Mouse (Mus musculus) adipocyte (in vitro differentiated cells): ENCODE results near the gene Atp6v0a2.
"Not testable (repeated sequence)": the region's sequence is repeated elsewhere in the genome, so short reads cannot be mapped to it uniquely, and the experiment has no call there.

Experiments
- DNase-seq: peaks from one replicate; pipeline ENCODE4 v3.0.0-alpha.2; 2016; ENCODE audit warnings: low spot score

Gene Atp6v0a2

DNA sequence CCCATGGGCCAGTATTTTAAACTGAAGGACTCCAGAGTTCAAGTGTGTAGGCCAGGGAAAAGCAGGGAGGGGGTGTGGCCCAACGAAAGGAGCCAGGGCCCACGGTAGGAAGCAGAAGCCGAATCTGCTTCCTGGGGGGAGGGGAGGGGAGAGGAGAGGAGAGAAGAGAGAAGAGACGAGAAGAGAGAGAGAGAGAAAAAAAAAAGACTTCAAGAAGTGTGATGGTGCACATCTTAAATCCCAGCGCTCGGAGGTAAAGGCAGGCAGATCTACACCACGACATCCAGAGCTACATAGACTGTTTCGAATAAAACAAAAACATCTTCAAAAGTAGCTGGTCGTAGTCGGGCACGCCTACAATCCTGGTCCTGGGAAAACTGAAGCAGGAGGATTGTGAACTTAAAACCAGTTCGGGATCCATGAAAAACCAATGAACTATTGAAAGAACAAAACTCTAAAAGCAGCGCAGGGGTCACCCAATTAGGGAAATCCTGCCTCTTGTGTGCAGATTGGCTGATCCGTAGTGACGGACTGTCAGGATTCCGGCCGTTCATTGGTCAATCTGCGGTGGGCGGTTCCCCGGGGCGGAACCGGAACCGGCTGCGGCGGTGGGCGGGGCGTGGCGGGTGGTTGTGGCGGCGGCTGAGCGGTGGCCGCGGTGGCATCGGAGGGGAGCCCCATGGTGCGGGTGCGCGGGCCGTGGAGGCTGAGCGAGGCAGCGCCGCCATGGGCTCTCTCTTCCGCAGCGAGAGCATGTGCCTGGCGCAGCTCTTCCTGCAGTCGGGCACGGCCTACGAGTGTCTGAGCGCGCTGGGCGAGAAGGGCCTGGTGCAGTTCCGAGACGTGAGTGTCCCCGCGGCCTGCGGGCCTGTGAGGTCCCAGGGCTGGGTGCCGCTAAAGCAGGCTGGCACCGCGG is at the start of gene Atp6v0a2:
TSS of gene Atp6v0a2 (plus strand) at position 129 of the 916 bp plus-strand sequence.
- peak; percentile 92 for DNase-seq

DNA sequence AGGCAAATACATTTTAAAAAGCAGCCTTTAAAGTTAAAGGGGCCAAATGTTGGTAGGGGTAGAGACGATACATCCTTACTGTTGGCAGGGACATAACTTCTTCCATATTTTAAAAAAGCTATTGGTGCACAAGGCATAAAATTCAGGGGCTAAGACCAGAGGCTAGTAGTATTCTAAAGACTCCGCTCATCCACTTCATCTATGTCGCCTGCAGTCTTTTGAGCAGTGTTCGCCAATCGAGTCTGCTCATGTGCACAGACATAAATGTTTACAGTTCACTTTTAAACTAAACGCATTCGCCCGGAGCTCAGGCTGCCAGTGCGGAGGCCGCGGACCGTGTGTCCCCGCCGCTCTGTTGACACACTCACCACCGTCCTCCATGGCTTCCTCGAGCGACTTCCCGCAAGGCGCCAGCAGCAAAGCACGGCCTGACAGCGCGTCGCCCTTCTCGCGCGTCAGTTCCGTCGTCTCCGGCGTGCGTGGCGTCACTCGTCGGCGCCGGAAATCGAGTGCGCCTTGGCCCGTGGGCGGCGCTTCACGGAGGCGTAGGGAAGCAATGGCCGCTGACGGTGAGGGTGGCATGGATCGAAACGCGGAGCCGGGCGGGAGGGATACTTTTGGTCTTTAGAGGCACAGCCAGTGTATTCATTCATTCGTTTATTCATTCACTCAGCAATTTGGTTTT is 49.6 kb upstream of the Atp6v0a2 start, which contains the start of the genes Eif2b1 and Gtf2h3:
TSS of gene Eif2b1 (minus strand) at position 499 of the 685 bp plus-strand sequence.
TSS of gene Gtf2h3 (plus strand) at position 508 of the 685 bp plus-strand sequence.
- peak; percentile 91 for DNase-seq

DNA sequence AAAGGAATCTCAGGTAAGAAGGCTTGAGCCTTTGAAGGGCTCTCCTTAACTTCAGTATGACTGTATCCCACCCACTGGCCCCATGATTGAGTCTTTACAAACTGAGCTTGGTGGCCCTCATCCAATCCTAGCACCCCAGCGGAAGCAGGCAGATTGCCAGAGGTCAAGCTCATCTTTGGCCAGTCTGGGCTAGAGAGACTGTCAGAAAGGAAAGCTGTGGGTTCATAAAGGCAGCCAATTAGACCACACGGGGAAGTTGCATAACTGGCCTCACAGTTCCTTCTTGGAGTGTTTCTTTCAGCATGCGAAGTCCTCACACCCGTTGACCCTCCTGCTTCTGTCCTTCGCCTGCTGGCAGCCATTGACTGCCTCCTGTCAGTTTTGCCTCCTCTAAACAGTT is 45.9 kb upstream of the Atp6v0a2 start:
- DNase-seq: peak; percentile 62

DNA sequence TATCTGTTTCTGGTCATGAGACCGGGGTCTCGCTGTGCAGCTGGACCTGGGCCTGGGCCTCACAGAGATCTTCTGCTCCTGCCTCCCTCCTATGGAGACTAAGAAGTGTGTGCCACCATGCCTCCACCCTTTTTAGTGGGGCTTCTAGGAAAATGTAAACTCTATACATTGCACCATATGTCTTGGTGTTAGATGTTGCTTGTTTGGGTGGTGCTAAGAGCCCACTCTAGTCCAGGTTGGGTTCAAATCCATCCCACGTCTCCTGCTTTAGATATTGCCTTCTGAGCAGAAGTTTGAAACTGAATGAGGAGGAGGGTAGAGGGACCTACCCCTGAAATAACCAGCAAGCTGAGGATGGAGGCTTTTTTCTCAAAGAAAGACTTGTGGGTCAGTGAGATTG is 35.6 kb upstream of the Atp6v0a2 start:
- DNase-seq: no peak

DNA sequence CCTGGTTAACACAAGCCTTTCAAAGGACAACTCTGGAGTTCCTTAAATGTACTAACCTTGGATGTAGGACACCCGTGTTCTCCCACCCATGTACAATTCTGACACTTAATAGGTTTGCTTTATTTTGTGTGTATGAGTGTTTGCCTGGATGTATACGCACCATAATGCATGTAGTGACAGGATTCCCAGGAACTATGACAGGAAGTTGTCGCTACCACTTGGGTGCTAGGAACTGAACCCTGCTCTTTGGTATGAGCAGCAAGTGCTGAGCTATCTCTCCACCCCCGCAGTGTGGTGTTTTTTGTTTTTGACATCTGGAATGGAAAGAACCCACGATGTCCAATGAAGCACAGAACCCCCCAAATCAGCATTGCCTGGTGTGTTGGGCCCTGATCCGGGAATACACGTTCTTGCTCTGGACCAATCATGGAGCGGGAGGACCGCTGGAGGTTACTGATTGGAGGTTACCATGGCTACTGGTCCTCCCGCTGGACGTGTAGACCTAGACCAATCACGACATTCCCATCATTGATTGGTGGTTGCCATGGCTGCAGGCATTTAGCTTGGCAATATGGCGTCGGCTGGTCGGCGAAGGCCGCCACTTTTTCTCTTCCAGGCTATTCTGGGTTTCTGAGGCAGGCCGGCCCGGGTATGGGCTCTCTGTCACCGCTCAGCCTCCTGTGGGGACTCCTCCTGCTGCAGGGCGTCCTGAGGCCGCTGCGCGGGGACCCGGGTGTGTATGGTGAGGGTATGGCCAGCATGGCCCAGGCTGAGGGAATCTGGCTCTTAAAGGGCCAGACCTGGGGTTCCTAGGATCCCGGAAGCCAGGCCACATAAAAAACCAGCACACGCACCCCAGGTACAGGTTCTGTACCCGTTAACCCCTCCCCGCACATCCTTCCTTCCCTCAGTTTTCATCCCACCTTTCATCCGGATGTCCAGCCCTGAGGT is 29.9 kb upstream of the Atp6v0a2 start:
- peak; percentile 99 for DNase-seq

DNA sequence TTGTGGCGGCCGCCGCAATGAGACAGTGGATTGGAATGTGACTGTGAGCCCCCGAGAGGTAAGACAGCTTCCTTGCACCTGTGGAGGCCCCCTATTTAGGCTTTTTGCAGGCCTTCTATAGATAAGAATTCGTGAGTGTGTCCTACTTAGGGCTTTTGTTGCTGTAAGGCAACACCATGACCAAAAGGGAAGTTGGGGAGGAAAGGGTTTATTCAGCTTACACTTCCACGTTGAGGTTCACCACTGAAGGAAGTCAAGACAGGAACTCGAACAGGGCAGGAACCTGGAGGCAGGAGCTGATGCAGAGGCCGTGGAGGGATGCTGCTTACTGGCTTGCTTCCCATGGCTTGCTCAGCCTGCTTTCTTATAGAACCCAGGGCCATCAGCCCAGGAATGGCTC is 28.6 kb upstream of the Atp6v0a2 start:
- not testable (repeated sequence) for DNase-seq

DNA sequence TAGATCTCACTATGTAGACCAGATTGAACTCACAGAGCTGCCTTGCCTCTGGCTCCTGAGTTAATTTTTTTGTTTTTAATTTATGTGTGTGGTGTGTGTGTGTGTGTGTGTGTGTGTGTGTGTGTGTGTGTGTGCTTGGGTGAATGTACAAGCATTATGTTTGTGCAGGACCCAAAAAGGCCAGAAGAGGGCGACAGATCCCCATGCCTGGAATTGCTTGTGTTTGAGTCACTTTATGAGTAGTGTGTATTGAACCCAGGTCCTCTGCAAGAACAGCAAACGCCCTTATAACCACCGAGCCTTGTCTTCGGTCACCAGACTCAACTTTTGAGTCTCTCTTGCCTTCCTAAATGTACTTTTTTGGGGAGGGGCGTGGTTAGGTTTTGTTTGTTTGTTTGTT is 26.0 kb upstream of the Atp6v0a2 start:
- peak; percentile 29 for DNase-seq

DNA sequence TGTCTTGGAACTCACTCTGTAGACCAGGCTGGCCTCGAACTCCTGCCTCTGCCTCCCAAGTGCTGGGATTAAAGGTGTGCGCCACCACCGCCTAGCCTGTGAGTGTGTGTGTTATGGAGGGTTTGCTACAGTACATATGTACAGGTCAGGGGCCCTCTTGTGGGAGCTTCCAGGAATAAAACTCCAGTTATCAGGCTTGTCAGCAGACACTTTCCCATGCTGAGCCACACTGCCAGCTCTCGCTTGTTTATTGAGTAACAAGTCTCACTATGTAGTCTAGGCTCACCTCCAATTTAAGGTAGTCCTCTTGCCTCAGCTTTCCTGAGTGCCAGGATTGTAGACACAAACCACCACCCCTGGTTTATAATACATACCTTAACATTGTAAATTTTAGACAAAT is 24.1 kb upstream of the Atp6v0a2 start:
- DNase-seq: no peak

DNA sequence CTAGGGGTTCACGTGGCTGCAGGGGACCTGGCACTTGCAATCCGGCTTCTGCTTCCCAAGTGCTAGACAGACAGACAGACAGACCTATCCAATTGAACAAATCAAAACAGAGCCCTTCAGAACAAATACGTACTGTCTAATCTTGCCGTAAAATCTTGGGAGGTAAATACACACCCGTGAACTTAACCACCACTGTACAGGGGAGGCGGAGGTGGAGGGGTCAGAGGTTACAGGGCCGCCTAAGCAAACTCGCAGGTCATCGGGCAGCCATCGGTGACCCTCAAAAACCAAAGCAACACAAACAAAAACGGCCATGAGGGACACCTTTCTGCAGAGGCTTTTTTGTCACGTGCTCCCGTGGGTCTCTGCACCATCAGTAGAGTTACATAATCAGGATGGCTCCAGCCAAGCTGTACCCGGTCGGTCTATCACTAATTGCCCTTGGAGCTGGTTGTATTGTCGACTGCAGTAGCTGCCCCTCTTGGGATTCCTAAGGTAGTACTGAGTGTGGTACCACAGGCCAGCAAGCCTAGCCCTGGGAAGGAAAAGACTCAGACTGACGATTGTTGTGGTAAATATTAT is 23.2 kb upstream of the Atp6v0a2 start:
- DNase-seq: no peak

DNA sequence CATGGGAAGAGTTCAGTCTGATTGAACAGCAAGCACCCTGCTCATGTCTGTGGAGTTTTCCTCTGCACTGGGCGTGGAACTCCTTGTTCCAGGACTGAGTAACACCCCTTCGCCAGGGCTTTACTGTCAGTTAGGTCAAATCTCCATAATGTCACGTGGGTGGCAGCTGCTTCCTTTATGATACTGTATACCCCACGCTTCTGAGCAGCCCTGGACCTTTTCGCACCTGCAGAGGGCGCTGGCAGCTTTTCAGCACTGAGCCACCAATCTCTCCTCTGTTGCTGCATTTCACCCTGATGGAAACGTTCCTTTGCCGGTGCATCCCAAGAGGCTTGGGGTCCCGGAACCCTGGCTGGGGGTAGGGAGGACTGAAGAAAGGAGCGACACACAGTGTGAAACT is 17.4 kb upstream of the Atp6v0a2 start:
- DNase-seq: no peak

DNA sequence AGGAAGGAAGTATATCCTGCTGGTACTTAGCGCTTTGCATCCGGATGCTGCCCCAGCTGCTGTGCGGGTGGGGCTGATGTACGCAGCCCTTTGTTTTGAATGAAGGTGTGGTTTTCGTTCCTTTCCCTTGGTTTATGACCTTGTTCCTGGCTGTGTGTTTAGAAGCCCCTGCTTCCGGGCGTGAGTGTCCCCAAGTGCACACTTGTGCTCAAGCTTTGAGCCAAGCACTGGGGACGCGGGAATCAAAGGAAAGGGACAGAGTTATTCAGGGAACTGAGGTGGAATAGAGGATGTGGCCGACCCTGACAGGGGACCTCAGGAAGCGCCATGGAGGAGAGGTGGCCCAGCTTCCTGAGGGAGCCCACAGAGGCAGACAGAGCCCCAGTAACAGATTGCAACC is 13.7 kb upstream of the Atp6v0a2 start:
- no peak for DNase-seq

DNA sequence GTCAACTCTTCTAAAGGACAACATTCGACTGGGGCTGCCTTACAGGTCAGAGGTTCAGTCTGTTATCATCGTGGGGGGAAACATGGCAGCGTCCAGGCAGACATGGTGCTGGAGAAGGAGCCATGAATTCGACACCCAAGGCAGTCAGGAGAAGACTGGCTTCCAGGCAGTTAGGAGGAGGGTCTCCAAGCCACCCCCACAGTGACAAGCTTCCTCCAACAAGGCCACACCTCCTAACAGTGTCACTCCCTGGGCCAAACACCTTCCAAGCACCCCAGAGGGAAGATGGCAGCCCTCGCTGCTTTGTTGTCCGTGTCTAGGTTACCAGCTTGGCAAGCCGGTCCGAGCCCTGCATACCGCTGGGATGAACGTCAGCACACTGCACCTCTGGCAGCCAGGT is 9.7 kb upstream of the Atp6v0a2 start:
- no peak for DNase-seq

DNA sequence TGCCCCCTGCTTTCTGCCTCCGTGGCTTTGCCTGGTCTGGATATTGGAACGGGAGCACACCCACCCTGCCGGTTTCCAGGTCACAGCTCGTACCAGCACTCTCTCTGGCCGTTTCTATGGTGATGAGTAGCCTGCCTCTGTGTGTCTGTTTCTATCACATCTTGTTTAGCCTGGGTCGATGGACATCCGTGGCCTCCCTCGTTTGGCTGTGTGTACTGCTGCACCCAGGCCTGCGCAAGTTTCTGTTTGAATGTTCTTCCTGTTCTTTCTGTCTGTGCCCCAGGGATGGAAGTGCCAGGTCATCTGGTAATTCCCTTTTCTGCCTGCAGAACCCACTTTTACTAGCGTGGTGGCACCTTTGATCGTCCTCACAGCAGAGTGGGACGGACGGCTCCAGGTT is 7.0 kb upstream of the Atp6v0a2 start:
- DNase-seq: no peak

DNA sequence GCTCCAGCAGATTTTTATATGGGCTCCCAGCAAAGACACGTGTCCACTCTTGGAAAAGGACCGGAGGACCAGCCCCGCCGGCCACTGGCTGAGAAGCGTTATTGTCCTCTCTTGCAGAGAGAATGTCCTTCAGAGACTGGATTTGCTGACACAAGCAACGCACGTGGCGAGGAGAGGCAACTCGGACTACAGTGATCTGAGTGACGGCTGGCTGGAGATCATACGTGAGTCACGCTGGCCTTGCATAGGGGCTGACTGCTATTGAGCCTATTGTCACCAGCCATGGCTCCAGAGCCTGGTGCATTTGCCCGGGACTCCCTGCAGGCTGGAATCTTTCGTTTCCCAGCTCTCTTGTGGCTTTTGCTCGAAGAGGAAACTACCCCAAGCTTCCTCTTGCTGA is 5.5 kb upstream of the Atp6v0a2 start:
- DNase-seq: no peak

DNA sequence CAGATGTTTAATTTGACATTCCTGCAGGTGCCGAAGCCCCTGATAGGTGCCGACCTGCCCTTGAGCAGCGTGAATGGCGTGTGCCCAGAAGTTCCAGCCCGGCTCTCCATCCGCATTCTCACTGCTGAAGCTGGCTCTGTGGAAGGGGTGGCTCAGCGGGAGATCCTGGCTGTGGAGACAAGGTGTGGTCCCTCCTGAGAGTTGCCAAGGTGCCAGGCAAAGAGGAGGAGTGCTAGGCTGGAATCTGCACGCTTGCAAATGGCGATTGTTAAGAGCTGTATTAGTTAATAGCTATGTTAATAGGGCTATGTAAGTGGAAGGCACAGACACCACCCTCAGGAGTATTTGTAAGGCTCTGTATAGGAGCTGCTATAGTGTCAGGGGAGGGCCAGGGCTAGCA is 4.1 kb upstream of the Atp6v0a2 start:
- no peak for DNase-seq

DNA sequence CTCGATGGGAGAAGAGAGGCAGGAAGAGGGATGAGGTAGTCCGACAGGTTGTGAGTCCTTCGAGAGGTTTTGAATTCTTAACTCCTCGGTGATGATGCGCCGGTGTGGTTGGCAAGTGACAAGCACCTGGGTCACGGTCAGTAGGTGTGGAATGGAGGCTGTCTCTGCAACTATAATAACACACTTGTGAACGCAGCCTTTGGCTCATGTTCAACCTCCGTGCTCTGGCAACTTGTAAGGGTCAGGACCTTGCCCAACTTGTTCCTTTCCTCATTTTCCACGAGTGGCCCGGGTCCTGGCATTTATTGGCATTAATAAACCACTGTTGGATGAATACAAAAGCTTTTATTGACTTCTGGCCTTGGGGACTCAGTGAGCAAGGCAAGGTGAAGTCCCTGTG is 1.3 kb downstream of the Atp6v0a2 start:
- peak; percentile 25 for DNase-seq

DNA sequence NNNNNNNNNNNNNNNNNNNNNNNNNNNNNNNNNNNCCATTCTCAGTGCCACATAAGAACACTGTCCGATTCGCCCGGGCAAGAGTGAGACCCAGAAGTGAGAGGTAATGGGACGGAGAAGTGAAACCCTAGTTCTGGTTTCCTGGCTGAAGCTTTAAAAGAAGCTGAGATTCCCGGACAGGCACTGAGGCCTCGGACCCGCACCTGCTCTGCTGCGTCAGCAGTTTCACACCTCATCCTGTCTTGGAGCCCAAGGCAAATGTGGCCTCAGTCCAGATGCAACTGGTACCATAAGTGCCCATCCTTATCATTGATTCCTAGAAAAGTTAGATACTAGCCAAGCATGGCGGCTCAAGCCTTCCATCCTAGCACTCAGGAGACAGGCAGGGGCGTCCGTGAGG is 3.3 kb downstream of the Atp6v0a2 start:
- DNase-seq: no peak

DNA sequence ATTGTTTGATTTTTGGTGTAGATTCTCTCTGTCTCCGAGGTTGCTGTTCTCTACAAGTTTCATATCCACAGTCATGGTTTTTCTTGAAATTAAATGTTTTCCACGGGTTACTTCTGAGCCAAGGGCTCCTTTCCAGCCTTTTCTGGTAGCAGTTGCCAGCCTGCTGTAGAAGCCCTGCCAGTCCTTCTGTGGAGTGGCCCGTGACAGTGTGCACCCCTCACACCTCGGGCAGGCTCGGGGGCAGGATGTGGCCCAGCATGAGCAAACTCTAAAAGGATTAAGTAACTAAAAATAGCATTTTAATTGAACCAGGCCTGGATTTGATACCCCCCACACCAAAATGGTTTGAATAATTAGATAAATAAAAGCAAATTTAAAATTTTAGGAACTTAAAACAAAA is 4.1 kb downstream of the Atp6v0a2 start:
- DNase-seq: no peak

DNA sequence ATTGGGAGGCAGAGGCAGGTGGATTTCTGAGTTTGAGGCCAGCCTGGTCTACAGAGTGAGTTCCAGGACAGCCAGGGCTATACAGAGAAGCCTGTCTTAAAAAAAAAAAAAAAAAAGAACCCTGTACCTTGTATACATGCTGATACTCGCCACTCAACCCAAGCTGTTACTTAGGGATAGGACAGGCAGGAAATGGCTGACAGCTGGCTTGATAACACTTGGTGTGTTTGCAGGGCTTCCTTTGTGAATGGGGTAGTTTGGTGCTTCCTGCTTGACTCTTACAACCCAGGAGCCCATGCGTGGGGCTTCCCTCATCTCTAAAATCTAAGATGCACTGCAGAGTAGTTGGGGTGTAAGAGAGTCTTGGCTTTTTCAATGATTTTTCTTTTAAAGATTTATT is 5.0 kb downstream of the Atp6v0a2 start:
- no peak for DNase-seq

DNA sequence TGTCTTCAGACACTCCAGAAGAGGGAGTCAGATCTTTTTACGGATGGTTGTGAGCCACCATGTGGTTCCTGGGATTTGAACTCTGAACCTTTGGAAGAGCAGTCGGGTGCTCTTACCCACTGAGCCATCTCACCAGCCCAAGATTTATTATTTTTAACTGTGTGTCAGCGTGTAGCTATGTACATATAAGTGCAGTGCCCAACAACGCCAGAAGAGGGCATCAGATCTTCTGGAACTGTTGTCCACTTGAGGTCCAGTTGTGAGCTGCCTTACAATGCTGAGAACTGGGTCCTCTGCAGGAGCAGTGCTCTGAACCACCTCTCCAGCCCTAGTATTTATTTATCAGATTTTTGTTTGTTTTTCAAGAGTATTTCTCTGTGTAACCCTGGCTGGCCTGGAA is 6.7 kb downstream of the Atp6v0a2 start:
- peak; percentile 10 for DNase-seq

DNA sequence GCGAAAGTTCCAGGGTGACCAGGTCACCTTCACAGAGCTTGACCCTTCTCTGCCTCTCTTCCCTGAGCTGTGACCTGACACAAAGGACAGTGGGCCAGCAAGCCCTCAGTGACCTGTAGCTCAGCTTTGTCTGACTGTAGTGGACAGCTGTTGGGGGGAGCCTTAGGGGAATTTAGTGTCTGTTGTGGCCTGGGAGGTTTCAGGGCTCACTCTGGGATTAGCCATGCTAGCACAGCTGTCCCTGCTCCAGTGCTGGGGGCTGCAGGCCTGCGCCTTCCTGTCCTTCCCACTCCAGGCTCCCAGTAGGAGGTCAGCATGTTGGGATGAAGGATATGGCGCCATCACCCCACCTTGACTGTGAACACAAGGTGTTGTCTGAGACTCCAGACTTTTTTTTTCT is 7.8 kb downstream of the Atp6v0a2 start:
- DNase-seq: no peak

DNA sequence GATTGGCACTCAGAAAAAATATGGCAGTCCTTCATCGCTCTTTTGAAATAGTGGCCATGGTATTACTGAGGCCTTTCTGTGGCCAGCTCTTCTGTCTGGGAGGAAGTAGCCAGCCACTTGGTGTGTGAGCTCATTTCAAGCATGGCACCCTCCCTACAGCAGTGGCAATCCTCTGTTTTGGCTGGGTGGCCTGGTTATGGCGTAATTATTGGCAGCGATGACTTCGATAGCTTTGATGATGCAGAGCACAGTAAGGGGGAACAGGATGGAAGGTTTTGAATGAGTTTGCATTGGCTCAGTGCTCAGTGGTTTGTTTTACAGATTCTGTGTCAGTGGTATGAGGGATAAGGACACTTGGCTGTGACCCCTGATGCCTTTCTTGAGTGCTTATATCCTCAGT is 8.3 kb downstream of the Atp6v0a2 start:
- DNase-seq: peak; percentile 21
